Mouse (Mus musculus) brain, embryonic 14.5 days (tissue): ENCODE results near the gene Mybph. TPM values are rescaled to one million over a fixed set of nuclear protein-coding genes. Genes with fewer than 3 reads are reported as not detected.

Experiments
- DNase-seq: peaks from one replicate; pipeline ENCODE4 v3.0.0-alpha.2; 2011; ENCODE audit warnings: low read depth
- CTCF ChIP-seq: fragments of 200-500 bp; IDR thresholded peaks from 2 replicates; pipeline ENCODE4 v1.5.1; 2012; ENCODE audit warnings: inconsistent platforms, mild to moderate bottlenecking, moderate library complexity, borderline replicate concordance; ENCODE audit not compliant: insufficient read depth, insufficient read length; ENCODE audit errors: extremely low read depth
- POLR2A ChIP-seq: fragments of 200-500 bp; IDR thresholded peaks from 2 replicates; pipeline ENCODE4 v1.6.1; 2012; ENCODE audit warnings: mild to moderate bottlenecking, inconsistent platforms, borderline replicate concordance; ENCODE audit not compliant: poor library complexity, insufficient read depth, insufficient read length, severe bottlenecking; ENCODE audit errors: extremely low read depth
- polyA plus RNA-seq: library from polyadenylated mRNA; depleted of rRNA; stranded (reverse); fragments of >200 nt; gene quantifications from 2 replicates; pipeline ENCODE4 v1.2.3, GENCODE M21; 2012

Gene Mybph
- polyA plus RNA-seq, 1 experiment, result 0.98 TPM

DNA sequence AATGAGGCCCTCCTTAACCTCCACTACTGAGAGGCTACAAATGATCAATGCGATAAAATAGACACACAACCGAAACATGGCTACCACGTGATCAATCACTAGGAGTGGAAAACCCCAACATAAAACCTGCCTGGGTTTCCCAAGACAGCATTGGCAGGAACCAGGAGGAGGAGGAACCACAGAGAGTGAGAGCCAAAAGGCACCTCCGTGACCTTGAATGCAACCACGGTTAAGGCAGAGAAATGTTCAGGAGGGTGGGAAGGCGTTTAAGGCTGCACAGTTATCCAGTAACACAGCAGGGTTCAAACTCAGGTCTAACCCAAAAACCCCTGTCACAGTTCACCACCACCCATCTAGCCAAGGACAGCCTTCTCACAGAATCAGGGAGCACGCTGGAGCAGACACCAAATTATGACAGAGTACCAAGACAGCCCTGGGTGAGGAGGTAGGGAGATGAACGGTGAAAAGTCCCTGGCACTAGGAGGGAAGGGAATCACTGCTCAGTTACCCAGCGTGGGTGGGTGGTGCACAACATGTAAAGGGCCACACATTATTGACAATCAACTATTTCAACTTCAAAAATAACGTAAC, 37.5 kb downstream of the Mybph start:
- no peak for DNase-seq
- TF ChIP-seq POLR2A (no peak), CTCF (no peak)

DNA sequence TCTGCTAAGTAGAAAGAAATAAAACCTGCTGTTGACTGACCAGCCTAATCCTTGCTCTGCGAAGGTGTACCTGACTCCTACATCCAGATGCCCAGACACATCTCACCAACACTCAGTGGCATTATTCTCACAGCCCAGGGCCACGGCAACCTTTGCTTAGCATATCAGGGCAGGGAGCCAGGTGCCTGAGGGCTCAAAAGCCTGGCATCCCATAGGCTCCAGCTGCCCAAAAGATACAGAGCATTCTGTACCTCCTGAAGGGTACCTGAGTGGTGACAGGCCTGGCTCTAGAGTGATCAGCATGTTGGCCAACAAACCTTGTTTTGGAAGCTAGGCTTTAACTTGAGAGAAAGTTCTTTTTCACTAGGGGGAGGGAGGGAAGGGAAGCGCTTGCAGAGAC, 38.0 kb downstream of the Mybph start:
- no peak for DNase-seq
- TF ChIP-seq POLR2A (no peak), CTCF (no peak)

DNA sequence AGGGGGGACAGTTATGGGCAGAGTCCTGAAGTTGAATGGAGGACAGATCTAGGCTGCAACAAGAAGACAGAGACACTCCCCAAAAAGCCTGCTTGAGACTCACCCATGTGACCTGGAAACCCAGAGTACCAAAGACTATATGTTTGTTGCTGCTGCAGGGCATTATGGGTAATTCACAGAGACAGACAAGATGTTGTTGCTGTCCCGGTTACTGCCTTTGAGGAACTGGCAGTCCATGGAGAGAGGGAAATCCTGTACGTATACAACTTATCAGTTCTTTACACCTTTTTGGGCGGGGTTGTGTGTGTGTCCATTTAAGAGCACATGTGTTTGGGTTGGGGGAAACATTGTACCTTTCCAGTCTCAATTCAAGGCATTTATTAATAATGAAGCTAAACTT, 38.4 kb downstream of the Mybph start:
- DNase-seq, result no peak
- TF ChIP-seq POLR2A, result no peak
- no peak for TF ChIP-seq CTCF

DNA sequence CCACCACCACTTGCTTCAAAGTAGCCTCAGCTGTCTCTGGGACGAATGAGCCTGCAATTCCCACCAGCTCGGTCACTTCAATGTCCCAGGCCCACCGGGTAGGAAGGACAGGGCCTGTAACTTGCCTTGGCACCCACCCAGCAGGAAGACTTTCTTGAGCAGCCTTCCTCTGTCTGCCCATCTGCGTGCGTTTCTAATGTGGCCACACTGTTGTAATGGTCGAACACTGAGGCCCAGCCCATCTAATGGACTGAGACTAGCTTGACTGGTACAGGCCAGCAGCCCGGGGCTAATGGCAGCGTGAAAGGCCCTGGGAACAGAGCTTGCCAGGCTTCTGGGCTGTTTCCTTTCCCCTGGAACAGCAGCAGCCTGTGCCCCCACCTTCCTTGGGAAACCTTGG, 39.1 kb downstream of the Mybph start:
- no peak for DNase-seq
- no peak for TF ChIP-seq CTCF
- TF ChIP-seq POLR2A, result no peak

DNA sequence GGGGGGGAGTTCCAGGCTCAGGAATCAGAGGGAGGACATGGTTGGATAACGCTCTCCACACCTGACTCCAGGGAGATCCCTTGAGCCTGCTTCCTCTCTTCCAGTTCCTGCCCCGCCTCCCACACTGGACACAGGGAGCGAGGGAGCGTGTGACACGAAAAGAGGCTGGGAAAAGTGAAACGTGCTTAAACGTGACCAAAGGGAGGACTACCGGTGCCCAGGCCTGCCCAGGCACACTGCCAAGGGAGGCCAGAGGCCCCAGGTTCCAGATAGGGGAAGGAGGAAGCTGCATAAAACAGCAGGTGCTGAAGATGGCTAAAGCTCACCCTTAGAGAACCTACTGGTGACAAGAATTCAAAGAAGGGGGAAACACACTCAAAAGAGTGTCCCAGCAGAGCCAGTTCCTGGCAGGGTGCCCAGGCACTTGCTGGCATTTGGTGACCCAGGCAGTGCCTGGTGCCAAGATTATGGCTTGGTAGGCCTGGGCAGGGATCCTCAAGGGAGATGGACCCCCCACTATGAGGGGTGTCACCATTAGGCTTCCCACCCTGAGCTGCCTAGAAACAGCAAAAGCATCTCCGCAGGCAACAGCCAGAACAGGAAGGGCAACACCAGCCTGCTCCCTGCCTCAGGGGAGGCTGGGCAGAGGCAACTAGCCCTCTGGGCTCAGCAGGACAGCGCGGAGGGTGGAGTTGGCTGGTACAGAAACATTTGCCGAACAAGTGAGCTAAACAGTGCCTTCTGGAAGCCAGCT, 39.7 kb downstream of the Mybph start:
- peak; percentile 72 for DNase-seq
- TF ChIP-seq POLR2A (no peak), CTCF (no peak)

DNA sequence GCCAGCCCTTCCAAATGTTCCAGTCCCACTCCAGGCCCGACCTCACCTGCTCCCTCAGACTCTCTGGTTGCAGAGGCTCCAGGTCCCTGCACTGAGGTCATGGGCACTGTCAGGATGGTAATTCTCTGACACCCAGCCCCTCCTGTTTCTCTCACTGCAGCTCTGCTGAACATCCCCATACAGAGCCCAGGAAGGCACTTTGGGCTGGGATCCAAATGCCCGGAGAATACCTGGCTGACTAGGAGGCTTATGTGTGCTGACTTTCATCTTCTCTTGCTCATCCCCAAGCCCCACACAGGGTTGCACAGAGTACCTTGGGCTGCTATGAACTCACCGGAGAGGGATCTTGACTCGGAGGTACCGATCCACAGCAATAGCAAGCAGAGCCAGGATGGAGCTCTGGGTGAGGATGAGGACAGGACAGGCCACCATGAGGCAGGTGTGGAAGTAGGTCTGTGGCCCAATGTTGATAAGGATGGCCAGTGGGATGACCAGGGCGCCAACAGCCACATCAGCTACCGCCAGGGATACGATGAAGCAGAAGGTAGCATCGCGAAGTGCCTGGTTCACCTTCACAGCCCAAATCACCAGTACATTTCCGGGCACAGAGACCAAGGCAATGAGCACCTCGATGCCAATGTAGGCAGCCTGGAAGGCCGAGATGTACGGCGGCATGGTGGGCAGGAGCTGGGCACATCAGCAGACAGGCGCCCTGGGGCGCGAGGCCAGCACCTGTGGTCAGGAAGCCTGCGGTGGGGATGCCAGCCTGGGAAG, 40.6 kb downstream of the Mybph start:
- TF ChIP-seq POLR2A, result no peak
- no peak for TF ChIP-seq CTCF
- no peak for DNase-seq

DNA sequence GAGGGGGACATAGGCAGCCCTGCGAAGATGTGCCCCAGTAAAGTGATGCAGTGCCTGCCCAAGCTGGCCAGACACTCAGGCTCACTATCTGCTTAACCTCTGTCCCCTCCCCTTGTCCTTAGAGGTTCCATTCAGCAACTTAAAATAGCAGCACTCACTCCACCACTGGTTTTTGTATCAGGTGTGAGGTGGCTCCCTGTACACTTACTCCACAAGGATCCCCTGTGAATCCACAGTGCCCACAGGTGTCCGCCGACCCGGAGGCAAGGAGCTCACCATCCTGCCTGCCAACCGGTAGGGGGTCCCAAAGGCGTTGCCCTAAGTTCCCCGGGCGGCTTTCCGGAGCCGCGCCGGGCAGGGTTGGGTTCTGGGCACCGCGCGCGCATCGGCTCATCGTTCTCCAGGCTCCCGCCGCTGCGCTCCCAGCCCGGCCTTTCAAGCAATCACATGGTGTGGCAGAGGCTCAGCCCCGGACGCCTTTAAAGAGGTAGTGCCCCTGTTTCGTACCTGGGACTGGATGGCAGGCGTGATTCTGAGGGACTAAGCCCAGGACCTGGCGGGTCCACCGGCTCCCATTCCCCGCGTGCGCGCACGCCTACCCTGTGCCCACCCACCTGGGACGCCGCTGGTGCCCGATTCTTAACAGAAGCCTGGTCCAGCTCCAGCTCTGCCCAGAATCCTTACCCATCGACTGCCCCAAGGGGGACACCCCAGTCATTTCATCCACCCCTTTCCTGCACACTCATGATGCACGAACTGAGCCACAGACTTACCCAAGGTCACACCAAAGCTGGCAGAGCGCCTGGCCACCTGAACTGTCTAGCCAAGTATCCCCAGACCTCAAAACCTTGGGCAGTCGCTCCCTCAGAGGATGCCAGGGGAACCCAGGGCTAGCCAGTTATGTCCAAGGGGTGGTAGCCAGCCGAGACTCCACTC, 41.5 kb downstream of the Mybph start:
- TF ChIP-seq POLR2A (no peak), CTCF (no peak)
- peak; percentile 58 for DNase-seq

DNA sequence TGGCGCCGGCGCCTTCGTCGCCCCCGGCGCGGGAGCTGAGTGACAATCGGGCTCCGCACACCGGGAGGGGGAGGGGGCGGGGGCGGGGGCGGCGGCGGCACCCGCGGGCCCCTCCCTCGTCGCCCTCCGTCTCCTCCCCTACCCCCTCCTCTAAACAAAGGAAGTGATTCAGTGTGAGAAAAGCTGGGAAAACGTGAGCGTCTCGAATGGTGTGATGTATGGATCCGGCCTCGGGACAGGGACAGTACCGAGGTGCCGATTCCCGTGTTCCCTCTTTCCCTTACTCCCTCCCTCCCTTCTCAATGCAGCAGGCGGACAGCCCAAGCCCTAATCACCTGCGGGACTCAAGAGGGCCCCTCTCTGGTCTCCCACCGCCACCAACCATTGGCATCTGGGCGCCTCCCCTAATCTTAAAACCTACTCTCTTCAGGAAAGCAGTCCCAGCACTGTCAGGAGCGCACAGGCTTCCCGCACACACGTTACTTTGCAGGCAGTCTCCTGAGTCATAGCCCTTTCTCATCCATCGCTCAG, 42.2 kb downstream of the Mybph start, which contains the start of gene Adora1:
Adora1 (minus strand) TSS at position 41 of the 531 bp plus-strand sequence.
- DNase-seq, result peak; percentile 43
- TF ChIP-seq POLR2A (no peak), CTCF (no peak)

DNA sequence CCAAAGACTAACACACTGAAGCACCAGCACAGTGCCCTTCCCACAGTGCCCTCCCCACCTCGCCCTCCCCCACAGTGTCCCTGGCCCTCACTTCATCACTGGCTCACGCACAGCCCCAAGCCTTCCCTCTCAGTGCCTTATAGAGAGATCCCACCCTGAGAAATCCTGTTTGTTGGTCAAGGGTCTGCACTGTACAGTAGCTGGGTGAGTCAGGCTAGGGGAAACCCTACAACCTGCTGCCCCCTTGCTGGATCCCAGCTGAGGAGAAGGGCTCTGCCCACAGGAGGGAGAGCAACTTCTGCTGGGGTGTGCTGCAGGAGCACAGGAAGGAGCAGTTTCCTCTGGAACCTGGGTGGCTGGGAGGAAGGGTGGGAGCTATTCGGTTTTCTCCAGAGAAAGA, 42.9 kb downstream of the Mybph start:
- TF ChIP-seq CTCF, result no peak
- no peak for TF ChIP-seq POLR2A
- DNase-seq, result no peak

DNA sequence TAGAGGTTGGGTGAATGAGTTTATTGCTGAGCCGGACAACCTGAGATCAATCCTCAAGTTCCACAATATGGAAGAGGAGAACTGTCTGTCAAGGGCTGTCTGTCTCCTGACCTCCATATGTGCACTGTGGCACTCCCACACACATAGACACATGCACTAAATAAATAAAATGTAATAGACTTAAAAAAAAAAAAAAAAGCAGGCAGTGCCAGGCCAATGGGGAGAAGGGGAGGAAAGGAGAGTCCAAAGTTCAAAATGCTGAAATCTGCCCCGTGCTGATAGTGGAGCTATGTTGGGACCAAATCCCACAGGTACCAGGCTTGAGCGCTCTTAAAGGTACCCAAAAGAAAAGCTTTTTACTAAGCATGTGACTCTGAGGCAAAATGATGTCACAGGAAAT, 44.2 kb downstream of the Mybph start:
- no peak for DNase-seq
- TF ChIP-seq CTCF (no peak), POLR2A (no peak)
